Mouse (Mus musculus) kidney, adult 2 months (tissue): ENCODE results near the gene Rab8b. TPM values are rescaled to one million over a fixed set of nuclear protein-coding genes. Genes with fewer than 3 reads are reported as not detected.

ENCODE experiments used
- DNase-seq: peaks from one replicate; pipeline ENCODE4 v3.0.0; 2021
- H3K27ac ChIP-seq: fragments of 200-500 bp; 2 replicates; pipeline ENCODE4 v1.5.1; 2012; ENCODE audit warnings: low read depth, low read length, control low read depth, inconsistent platforms; ENCODE audit not compliant: insufficient read depth
- H3K27me3 ChIP-seq: fragments of 200-500 bp; replicated peaks from 2 replicates; pipeline ENCODE4 v1.6.1; 2012; ENCODE audit warnings: mild to moderate bottlenecking, moderate library complexity, low read length, inconsistent platforms; ENCODE audit not compliant: control insufficient read depth, insufficient read depth
- H3K36me3 ChIP-seq: fragments of 200-500 bp; 2 replicates; pipeline ENCODE4 v1.6.1; 2012; ENCODE audit warnings: mild to moderate bottlenecking, moderate library complexity, low read length, inconsistent platforms; ENCODE audit not compliant: control insufficient read depth, insufficient read depth
- H3K4me1 ChIP-seq: fragments of 200-500 bp; 2 replicates; pipeline ENCODE4 v1.6.1; 2011; ENCODE audit warnings: low read length; ENCODE audit not compliant: control insufficient read depth, insufficient read depth
- H3K4me3 ChIP-seq: fragments of 200-500 bp; 2 replicates; pipeline ENCODE4 v1.5.1; 2011; ENCODE audit warnings: mild to moderate bottlenecking, low read depth, low read length, control low read depth; ENCODE audit not compliant: insufficient read depth
- CTCF ChIP-seq: fragments of 200-500 bp; conservative IDR thresholded peaks from 2 replicates; pipeline ENCODE4 v1.5.1; 2011; ENCODE audit warnings: low read depth, mild to moderate bottlenecking, control low read depth, low read length, moderate library complexity, mixed read lengths; ENCODE audit not compliant: insufficient read depth, insufficient read length
- POLR2A ChIP-seq: fragments of 200-500 bp; IDR thresholded peaks from one replicate; pipeline ENCODE4 v1.6.1; 2011; ENCODE audit warnings: low read depth, low read length, control low read depth
- WGBS: fragments of 180-500 bp; shearing (Covaris S2); methylation state at CpG from one replicate; pipeline ENCODE4 v1.1.7; 2018; 5-methylcytosine and 5-hydroxymethylcytosine counted together
- polyA plus RNA-seq: library from polyadenylated mRNA; depleted of rRNA; stranded (reverse); fragments of >200 nt; gene quantifications from 2 replicates; pipeline ENCODE4 v1.2.3, GENCODE M21; 2012

The Rab8b gene
- polyA plus RNA-seq, 1 experiment = 8.1 TPM

DNA sequence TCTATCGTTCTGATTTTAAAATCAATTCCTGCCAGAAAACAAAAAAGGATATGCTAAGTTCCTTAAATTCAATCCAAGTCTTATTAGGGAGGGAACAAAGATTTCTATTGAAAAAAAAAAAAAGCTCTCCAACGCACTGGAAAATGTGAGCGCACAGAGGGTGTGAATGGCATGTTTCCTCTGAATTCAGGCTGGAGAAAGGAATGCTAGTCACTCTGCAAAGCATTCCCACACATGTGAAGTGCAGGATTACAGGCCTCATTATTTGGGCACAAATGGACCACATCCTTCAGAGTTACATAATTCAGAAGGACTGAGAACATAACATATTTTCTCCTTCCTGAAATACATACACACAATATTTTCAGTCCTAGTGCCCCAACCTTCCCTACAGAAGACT is 56.0 kb downstream of the Rab8b start:
- Histone ChIP-seq H3K36me3 (no peaks in the 10 kb centered on the region), H3K27ac (no peak overlapping the region), H3K4me1 (peaks cover 14% of the 10 kb centered on the region; the same call in 1 of the 2 replicates), H3K4me3 (no peak overlapping the region), H3K27me3 (no peaks in the 10 kb centered on the region)
- no peak for TF ChIP-seq POLR2A
- TF ChIP-seq CTCF = no peak
- WGBS = 59% methylated on average over 3 of the region's 3 CpGs
- DNase-seq = no peak

- Histone ChIP-seq H3K27ac (no peak overlapping the region), H3K27me3 (no peaks in the 10 kb centered on the region), H3K36me3 (no peaks in the 10 kb centered on the region), H3K4me3 (no peak overlapping the region), H3K4me1 (peaks cover 14% of the 10 kb centered on the region; the same call in 1 of the 2 replicates)
- WGBS = 90% methylated on average over 4 of the region's 4 CpGs
- TF ChIP-seq CTCF = no peak
- TF ChIP-seq POLR2A = no peak
- DNase-seq = no peak
Measured at GRCm38 (mm10) chr9:66862202-66862601, 57.3 kb downstream of the Rab8b start.

DNA sequence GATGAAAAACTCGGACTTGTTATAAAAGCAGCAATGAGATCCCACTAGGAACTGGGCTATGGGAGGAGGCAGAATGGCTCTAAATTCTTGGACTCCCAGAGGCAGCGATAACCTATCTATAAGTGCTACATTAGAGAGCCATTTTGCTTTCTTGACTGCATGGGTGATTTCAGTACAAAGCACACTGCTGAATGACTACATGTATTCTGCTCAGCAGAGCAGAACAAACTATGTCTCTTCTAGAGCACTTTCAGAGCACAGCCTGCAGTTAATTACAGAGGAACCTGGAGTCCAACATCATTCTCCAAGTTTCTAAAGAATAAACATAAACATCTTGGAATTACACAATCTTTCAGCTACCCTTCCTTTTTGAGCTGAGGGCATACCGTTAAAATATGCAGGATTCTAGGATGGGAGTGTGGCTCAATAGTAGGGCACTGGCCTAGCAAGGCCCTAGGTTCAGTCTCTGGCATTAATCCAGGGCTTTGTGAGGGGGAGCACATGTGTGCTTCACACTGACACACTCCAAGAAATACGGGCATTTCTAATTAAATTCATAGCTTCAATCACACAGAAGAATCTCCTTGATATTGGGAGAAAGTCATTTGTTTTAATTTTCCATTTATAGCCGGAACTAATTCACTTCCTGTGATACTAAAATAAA is 58.3 kb downstream of the Rab8b start:
- no peak overlapping the region for H3K27ac ChIP-seq
- 41% methylated on average over 5 of the region's 5 CpGs for WGBS
- H3K4me1 ChIP-seq = peaks cover 14% of the 10 kb centered on the region; the same call in 1 of the 2 replicates
- no peaks in the 10 kb centered on the region for H3K36me3 ChIP-seq
- H3K27me3 ChIP-seq = no peaks in the 10 kb centered on the region
- TF ChIP-seq CTCF (no peak), POLR2A (no peak)
- peak; percentile 21 for DNase-seq
- no peak overlapping the region for H3K4me3 ChIP-seq

DNA sequence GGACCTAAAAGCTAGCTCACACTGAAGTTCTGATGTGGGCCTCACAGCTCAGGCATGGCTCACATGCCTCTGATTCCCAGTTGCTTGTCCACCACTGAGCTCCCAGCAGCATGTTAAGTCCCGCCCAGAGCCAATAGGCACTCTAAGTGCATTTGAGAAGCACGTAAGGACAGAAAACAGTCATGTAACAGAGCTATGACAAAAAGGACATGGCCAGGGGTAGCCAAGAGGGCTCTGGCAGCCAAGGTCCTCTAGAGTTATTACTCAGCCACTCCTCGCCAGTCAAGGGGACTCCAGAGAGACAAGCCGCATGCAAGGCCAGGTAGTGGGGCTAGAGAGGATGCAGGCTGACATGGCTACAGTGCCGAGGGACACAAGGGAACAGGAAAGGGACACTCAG is 60.0 kb downstream of the Rab8b start:
- H3K36me3 ChIP-seq = no peaks in the 10 kb centered on the region
- WGBS = 96% methylated on average over 5 of the region's 5 CpGs
- H3K4me3 ChIP-seq = no peak overlapping the region
- no peaks in the 10 kb centered on the region for H3K27me3 ChIP-seq
- H3K27ac ChIP-seq = no peak overlapping the region
- no peak for TF ChIP-seq POLR2A
- TF ChIP-seq CTCF = no peak
- H3K4me1 ChIP-seq = peaks cover 12% of the 10 kb centered on the region; the same call in 1 of the 2 replicates
- DNase-seq = no peak

- 44% methylated on average over 7 of the region's 7 CpGs for WGBS
Measured at GRCm38 (mm10) chr9:66855865-66856264, 63.6 kb downstream of the Rab8b start.

DNA sequence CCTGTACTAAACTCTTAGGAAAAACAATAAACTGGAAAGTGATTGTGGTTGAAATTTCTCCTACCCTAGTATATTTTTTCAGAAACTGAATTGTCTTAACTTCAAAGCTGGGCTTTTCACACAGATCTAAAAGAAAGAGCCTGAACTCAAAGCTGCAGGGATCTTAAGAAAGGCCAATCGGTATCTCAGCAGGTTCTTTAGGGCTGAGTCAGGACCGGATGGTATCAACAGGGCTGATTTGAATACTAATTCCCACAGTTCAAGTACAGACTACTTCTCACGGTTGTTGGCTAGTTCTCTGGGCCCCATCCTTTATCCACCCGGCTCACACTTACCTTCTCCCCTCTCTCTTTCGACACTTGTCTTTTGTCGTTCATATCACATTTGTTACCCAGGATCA is 66.9 kb downstream of the Rab8b start:
- DNase-seq = no peak
- WGBS = 84% methylated on average over 6 of the region's 6 CpGs
- no peak for TF ChIP-seq POLR2A
- no peak for TF ChIP-seq CTCF
- Histone ChIP-seq H3K4me1 (no peaks in the 10 kb centered on the region), H3K27ac (no peak overlapping the region), H3K4me3 (no peak overlapping the region), H3K27me3 (no peaks in the 10 kb centered on the region), H3K36me3 (no peaks in the 10 kb centered on the region)

More at GRCm38 (mm10) chr9:66855865-66856264, 63.6 kb downstream of the Rab8b start:
- TF ChIP-seq POLR2A (no peak), CTCF (no peak)
- no peak overlapping the region for H3K4me3 ChIP-seq
- H3K27me3 ChIP-seq = no peaks in the 10 kb centered on the region
- peaks cover 1% of the 10 kb centered on the region; the same call in 1 of the 2 replicates for H3K4me1 ChIP-seq
- H3K36me3 ChIP-seq = no peaks in the 10 kb centered on the region
- no peak overlapping the region for H3K27ac ChIP-seq
- DNase-seq = no peak

DNA sequence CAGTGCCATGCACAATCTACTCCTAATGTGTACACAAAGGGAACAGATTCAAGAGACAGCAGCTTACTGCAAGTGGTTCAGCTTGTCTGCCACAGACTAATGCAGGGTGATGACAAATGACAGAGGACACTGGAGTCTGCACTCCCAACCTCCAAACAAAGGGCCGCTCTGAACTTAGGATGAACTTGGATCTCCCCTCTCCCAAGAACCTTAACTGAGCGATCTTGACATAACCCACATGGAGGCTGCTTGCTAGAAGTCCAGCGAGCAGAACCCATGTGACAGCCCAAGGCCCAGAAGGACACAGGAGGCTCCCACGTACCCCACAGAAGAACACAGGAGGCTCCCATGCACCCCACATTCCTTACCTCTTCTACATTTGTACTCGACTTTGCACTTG is 68.5 kb downstream of the Rab8b start:
- TF ChIP-seq CTCF = no peak
- TF ChIP-seq POLR2A = no peak
- 67% methylated on average over 5 of the region's 5 CpGs for WGBS

More for the DNA sequence above, 68.5 kb downstream of the Rab8b start:
- no peak overlapping the region for H3K27ac ChIP-seq
- H3K4me3 ChIP-seq = no peak overlapping the region
- H3K4me1 ChIP-seq = no peaks in the 10 kb centered on the region
- no peak for DNase-seq
- no peaks in the 10 kb centered on the region for H3K27me3 ChIP-seq
- H3K36me3 ChIP-seq = peaks cover 1% of the 10 kb centered on the region; the same call in 1 of the 2 replicates
